Mouse (Mus musculus): ENCODE results near the gene Ptges3.

Gene Ptges3

DNA sequence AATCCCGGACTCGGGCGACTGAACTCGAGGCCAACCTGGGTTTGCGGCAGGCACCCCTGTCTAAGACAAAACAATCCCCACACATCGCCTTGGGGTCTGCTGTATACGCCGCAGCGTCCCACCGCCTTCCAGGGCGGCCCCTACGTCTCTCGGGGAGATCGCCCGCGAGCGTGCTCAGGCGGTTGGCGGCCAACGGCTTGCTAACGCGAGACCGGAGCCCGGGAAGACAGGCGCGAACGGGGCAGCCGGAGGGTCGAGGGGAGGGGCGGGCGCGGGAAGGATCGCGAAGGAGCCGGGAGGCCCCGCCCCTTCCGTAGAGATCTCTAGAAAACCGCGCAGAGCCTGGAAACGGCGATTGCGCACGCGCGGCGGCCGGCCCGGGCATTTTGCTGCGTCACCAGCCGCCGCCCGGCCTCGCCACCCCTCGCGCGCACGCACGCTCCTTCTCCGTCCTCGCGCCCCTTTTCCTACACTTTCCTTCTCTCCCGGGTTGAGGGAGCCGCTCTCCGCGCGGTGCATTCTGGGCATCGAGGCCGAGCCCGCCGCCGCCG lies at the start of gene Ptges3:
Ptges3 (plus strand) TSS at position 354 of the 551 bp plus-strand sequence.
- in situ Hi-C loops (cut with MboI; ENCODE audit: low pct_unique_long_range_greater_than_20kb in 1 of 2, low sequenced_read_pairs in 2 of 2, unreplicated experiment in 1 of 2), result no loop called here

DNA sequence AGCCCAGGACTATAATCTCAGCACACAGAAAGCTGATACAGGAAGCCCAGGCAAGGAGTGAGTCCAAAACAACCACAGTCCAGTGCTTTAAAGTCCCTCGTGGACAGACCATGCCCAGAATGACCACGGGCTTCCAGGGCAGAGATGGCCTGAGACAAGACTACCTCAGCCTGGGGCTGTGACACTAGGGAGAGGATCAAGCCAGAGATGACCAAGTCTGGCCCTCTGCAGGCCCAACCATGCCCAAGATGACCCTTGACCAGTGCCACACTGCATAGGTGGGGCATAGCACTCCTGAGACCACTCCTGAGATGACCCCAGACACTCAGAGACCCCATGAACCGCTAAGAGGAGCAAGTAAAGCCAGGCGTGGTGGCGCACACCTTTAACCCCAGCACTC lies 49.0 kb upstream of the Ptges3 start:
- in situ Hi-C loops (cut with MboI; ENCODE audit: low pct_unique_long_range_greater_than_20kb in 1 of 2, low sequenced_read_pairs in 2 of 2, unreplicated experiment in 1 of 2), result loop anchor here (5.0 to 10.0 kb wide), 2 partner anchors 62 to 265 kb away; no protein-coding TSS in a partner anchor

DNA sequence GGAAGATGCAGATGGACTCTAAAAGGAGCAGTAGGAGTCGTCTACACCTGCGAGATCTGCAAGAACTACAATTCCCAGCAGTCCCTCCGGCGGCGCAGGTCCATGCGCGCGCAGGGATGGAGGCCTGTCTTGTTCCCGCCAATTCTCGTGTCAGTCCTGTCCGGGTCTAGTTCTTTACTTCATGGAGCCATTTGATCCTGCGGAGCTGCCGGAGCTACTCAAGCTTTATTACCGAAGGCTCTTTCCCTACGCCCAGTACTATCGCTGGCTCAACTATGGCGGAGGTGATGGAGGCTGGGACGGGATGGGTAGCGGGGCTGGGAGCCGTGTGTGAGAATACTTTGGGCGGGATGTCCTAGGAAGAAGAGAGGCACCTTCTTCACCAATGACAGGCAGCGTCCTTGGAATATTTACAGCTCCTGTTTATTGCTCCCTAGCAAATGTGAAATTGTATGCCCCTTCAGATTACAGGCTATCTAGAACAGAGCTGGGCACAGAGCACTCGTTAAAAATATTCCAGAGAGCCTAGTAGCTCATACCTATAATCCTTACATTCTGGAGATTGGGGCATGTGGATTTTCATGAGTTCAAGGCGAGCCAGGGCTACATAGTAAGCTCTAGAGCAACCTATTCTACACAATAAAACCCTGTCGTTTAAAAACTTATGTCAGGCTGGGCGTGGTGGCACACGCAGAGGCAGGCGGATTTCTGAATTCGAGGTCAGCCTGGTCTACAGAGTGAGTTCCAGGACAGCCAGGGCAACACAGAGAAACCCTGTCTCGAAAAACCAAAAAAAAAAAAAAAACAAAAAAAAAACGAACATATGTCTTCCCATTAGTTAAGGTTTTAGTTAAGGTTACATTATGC lies 43.5 kb upstream of the Ptges3 start, which contains the start of gene Prim1:
Prim1 (plus strand) TSS at position 101 of the 867 bp plus-strand sequence.
- in situ Hi-C loops (cut with MboI; ENCODE audit: low pct_unique_long_range_greater_than_20kb in 1 of 2, low sequenced_read_pairs in 2 of 2, unreplicated experiment in 1 of 2), result no loop called here

DNA sequence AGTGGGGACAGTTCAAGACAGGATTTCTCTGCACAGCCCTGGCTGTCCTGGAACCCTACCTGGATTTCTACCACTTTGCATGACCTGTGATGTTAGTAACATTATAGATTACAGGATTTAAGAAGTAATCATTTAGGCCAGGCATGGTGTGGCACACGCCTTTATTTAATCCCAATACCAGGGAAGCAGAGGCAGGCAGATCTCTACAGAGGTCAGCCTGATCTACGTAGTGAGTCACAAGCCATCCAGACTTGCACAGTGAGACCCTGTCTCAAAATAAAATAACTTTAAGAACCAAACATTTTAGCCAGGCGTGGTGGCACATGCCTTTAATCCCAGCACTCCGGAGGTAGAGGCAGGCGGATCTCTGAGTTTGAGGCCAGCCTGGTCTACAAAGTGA lies 36.6 kb upstream of the Ptges3 start:
- in situ Hi-C loops (cut with MboI; ENCODE audit: low pct_unique_long_range_greater_than_20kb in 1 of 2, low sequenced_read_pairs in 2 of 2, unreplicated experiment in 1 of 2), result no loop called here

DNA sequence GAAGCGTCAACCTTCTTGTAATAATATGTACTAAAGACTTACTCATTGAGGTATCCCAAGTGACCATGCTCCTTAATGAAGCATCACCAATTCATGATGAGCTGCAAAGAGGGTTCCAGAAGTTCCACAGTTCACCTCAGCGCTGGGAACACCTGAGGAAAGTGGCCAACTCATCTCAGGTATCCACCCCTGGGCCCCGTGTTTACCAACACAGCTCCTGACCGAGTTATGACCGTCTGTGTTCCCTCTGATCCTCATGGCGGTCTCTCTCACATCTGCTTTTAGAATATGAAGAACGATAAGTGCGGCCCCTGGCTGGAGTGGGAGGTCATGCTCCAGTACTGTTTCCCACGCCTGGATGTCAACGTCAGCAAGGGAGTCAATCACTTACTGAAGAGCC lies 35.3 kb upstream of the Ptges3 start:
- in situ Hi-C loops (cut with MboI; ENCODE audit: low pct_unique_long_range_greater_than_20kb in 1 of 2, low sequenced_read_pairs in 2 of 2, unreplicated experiment in 1 of 2), result no loop called here

DNA sequence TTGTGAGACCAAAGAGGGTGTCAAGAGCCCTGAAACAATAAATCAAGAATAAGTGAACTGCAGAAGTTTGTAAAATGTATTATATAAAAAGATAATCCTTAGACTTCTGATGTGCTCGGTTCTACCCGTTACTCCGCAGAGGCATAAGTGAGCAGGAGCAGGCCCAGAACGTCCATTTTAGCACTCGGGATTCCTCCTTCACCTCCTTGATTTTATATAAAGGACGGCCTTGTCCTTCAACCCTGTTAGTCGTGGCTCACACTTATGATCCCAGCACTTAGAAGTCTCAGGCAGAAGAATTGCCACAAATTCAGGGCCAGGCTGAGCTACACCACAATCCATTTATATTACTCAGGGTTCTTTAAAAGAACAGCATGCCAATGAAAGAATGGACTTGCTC lies 28.8 kb upstream of the Ptges3 start:
- in situ Hi-C loops (cut with MboI; ENCODE audit: low pct_unique_long_range_greater_than_20kb in 1 of 2, low sequenced_read_pairs in 2 of 2, unreplicated experiment in 1 of 2), result no loop called here

DNA sequence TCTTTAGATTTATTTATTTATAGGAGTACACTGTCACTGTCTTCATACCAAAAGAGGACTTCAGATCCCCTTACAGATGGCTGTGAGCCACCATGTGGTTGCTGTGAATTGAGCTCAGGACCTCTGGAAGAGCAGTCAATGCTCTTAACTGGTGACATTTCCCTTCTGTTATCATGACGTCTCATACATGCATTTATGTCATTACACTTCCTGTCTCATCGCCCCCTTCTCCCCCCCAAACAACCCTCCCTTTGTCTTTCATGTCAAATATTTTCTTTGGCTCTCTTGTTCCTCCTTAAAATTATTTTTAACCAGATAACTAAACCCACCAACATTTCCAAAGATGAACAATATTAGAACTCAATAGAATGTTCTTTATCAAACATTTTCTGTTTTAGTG lies 27.9 kb upstream of the Ptges3 start:
- in situ Hi-C loops (cut with MboI; ENCODE audit: low pct_unique_long_range_greater_than_20kb in 1 of 2, low sequenced_read_pairs in 2 of 2, unreplicated experiment in 1 of 2), result no loop called here

DNA sequence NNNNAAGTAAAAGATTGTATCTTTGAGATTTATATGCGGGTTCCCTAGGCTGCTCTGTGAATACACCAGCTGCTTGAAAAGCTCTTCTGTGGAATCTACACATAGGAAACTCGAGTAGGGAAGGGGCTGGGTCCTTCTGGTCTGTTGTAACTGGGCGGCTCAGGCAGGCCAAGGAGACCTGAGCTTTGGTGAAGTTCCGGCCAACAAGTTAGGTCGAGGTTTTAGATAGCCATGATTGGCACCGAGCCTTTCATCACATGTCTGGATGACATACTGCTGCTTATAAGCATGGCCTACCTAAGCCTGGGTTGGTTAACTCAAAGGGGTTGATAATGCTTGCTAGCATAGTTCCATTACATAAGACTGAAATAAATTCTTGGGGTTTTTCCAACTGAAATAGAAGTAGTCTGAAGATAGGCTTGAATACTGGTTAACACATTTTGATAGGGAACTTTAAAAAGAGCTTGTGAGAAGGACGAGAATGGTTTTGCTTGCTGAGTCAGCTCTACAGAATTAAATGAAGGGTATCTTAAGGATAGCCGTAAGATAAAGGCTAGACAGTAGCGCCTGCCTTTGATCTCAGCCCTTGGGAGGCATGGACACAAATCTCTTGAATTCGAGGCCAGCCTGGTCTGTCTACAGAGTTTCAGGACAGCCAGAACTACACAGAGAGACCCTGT lies 21.9 kb upstream of the Ptges3 start:
- in situ Hi-C loops (cut with MboI; ENCODE audit: low pct_unique_long_range_greater_than_20kb in 1 of 2, low sequenced_read_pairs in 2 of 2, unreplicated experiment in 1 of 2), result no loop called here

DNA sequence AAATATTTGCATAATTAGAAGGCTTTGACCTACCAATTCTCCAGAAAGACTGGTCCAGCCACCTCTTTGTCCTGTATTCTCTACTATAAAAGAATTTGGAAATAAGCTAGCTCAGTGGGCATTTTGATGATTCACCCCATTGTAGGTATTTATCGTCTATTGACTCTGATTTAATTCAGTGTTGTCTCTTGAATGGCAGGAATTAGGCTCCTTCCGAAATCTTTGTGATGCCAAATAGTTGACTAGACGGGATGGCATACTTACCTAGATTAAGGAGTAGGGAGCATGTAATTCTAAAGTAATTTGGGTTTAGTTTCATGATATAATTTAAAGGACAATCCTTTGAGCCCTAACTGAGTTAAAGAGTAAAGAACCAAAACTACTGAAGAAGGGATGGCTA lies 20.8 kb upstream of the Ptges3 start:
- in situ Hi-C loops (cut with MboI; ENCODE audit: low pct_unique_long_range_greater_than_20kb in 1 of 2, low sequenced_read_pairs in 2 of 2, unreplicated experiment in 1 of 2), result no loop called here

DNA sequence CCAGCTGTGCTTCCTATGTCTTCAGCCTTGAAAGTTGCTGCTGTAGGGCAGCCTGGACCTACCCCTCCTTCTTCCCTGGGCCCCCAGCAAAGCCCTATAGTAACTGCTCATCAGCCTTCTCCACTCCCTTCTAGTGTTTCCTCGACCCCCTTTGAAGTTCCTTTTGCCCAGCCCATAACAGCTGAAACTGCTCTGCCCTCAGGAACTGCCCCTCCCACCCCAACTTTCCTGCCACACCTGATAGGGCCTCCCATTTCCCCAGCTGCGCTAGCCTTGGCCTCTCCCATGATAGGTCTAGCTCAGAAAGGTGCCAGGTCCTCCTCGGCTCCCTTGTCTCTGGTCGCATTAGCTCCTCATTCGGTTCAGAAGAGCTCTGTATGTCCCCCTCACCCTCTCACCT lies 19.6 kb upstream of the Ptges3 start:
- in situ Hi-C loops (cut with MboI; ENCODE audit: low pct_unique_long_range_greater_than_20kb in 1 of 2, low sequenced_read_pairs in 2 of 2, unreplicated experiment in 1 of 2), result no loop called here

DNA sequence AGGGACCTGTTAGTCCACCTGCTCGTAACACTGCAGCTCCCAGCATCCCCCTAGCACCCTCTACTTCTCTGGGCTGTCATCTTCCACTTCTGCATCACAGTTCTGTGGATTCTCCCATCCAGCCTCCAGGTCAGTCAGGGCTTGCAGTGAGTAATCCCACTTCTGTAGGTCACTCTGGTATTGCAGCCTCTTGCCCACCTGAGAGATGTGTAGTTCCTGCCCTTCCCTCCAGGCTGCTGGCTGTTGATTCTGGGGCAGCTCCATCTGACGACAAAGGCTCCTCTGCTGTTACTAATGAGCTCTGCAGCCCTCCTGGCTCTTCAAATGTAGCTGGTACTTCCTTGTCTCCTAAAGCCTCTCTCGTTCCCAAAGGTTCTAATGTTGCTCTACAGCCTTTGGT lies 18.9 kb upstream of the Ptges3 start:
- in situ Hi-C loops (cut with MboI; ENCODE audit: low pct_unique_long_range_greater_than_20kb in 1 of 2, low sequenced_read_pairs in 2 of 2, unreplicated experiment in 1 of 2), result no loop called here

DNA sequence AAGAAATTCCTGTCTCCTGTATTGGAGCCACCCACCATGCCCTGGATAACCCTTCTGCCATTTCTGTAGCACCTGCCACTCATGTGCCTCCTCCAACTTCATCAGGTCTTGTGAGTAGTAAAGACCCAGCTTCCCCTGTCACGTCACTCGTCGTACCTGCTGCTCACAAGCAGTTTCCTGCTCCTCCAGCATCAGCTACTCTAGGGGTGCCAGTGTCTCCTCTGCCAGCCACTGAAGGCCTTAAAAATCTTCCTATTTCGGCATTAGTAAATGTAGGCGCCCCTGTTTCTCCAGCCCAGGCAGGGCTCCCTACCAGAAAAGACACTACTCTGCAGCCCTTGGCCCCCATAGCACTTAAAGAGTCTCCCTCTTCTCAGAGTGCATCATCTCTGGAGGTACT lies 18.5 kb upstream of the Ptges3 start:
- in situ Hi-C loops (cut with MboI; ENCODE audit: low pct_unique_long_range_greater_than_20kb in 1 of 2, low sequenced_read_pairs in 2 of 2, unreplicated experiment in 1 of 2), result no loop called here

DNA sequence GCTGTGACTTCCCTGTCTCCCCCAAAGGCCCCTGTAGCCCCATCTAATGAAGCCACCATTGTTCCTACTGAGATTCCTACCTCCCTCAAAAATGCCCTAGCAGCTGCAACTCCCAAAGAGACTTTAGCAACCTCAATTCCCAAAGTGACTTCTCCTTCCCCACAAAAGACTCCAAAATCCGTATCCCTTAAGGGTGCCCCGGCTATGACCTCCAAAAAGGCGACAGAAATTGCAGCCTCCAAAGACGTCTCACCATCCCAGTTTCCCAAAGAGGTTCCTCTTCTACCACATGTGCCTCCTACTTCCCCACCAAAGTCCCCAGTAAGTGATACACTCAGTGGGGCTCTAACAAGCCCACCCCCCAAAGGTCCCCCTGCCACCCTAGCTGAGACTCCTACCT lies 17.1 kb upstream of the Ptges3 start:
- in situ Hi-C loops (cut with MboI; ENCODE audit: low pct_unique_long_range_greater_than_20kb in 1 of 2, low sequenced_read_pairs in 2 of 2, unreplicated experiment in 1 of 2), result no loop called here

DNA sequence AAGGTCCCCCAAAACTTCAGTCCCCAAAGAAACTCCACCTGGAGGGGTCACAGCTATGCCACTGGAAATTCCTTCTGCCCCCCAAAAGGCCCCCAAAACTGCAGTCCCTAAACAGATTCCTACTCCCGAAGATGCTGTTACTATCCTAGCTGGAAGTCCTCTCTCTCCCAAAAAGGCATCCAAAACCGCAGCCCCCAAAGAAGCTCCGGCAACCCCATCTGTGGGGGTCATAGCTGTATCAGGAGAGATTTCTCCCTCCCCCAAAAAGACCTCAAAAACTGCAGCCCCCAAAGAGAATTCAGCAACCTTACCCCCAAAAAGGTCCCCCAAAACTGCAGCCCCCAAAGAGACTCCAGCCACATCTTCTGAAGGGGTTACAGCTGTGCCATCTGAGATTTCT lies 16.3 kb upstream of the Ptges3 start:
- in situ Hi-C loops (cut with MboI; ENCODE audit: low pct_unique_long_range_greater_than_20kb in 1 of 2, low sequenced_read_pairs in 2 of 2, unreplicated experiment in 1 of 2), result no loop called here

DNA sequence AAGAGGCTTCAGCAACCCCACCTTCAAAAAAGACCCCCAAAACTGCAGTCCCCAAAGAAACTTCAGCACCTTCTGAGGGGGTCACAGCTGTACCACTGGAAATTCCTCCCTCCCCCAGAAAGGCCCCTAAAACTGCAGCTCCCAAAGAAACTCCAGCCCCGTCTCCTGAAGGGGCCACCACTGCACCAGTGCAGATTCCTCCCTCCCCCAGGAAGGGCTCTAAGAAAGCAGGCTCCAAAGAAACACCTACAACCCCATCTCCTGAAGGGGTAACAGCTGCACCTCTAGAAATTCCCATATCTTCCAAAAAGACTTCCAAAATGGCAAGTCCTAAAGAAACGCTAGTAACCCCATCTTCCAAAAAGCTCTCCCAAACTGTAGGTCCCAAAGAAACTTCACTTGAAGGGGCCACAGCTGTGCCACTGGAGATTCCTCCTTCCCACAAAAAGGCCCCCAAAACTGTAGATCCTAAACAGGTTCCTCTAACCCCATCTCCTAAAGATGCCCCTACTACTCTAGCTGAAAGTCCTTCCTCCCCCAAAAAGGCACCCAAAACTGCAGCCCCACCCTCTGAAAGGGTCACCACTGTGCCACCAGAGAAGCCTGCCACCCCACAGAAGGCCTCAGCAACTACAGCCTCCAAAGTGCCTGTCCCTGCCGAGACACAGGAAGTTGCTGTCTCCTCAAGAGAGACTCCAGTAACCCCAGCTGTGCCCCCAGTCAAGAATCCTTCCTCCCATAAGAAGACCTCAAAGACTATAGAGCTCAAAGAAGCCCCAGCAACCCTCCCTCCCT lies 15.5 kb upstream of the Ptges3 start:
- in situ Hi-C loops (cut with MboI; ENCODE audit: low pct_unique_long_range_greater_than_20kb in 1 of 2, low sequenced_read_pairs in 2 of 2, unreplicated experiment in 1 of 2), result no loop called here

DNA sequence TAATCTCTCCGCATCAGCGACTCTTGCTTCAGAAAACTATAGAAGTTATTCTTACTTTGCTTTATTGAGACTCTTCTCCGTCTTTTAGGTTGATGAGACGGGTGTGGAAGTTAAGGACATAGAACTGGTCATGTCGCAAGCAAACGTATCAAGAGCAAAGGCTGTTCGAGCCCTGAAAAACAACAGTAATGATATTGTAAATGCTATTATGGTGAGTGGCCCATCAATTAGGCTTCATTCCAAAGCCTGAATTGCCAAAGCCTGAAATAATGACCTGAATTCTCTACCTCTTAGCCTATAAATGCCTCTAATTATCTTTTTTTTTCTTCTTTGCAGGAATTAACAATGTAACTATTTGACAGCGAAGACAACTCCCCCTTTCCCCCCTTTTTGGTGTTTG lies 10.6 kb upstream of the Ptges3 start:
- in situ Hi-C loops (cut with MboI; ENCODE audit: low pct_unique_long_range_greater_than_20kb in 1 of 2, low sequenced_read_pairs in 2 of 2, unreplicated experiment in 1 of 2), result no loop called here

DNA sequence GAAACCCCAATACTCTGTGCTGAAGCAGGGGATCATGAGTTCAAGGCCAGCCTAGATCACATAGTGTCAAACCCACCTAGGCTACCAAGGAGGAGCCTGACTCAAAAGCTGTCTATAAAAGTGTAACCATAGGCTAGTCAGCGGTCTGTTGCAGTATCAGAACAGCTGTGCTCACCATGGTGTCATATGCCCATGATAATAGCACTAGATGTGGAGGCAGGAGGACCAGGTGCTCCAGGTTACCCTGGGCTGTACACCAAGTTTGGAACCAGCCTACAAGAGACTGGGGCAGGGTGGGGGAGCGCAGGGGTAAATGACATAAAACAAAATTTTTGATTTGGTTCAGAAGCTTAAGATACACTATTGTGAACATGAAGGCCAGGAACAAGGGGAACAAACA lies 9.0 kb upstream of the Ptges3 start:
- in situ Hi-C loops (cut with MboI; ENCODE audit: low pct_unique_long_range_greater_than_20kb in 1 of 2, low sequenced_read_pairs in 2 of 2, unreplicated experiment in 1 of 2), result no loop called here

DNA sequence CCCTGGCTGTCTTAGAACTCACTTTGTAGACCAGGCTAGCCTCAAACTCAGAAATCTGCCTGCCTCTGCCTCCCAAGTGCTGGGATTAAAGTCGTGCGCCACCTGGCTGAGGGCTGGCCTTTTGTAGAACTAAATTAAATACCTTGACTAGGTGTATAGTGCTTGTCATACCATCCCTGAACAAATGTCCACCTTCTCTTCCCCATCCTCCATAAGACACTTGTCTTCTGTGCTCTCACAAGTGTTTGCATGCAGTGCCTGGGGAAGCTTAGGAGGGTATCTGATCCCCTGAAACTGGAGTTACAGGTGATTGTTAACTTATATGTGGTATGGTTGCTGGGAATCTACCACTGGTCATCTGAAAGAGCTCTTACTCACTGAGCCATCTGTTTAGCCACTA lies 8.4 kb upstream of the Ptges3 start:
- in situ Hi-C loops (cut with MboI; ENCODE audit: low pct_unique_long_range_greater_than_20kb in 1 of 2, low sequenced_read_pairs in 2 of 2, unreplicated experiment in 1 of 2), result no loop called here

DNA sequence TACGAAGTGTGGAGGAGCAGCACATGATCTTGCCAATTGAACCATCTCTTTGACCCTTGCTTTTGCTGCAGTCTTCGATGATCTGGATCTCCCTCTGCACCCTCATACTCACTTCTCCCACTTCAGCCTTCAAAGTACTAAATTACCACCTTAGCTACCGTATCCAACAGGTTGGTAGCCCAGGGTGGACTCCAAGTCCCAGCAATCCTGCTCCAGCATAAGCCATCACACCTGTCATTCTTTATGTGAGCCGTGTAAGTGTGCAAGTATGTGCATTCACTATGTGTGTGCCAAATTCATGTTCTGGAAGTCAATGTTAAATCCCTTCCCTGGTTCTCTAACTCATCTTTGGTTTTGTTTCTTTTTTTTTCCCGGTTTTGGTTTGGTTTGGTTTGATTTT lies 7.2 kb upstream of the Ptges3 start:
- in situ Hi-C loops (cut with MboI; ENCODE audit: low pct_unique_long_range_greater_than_20kb in 1 of 2, low sequenced_read_pairs in 2 of 2, unreplicated experiment in 1 of 2), result no loop called here
